Mouse (Mus musculus) layer of hippocampus, adult 6 months (tissue): ENCODE results near the gene Klrg1. TPM values are rescaled to one million over a fixed set of nuclear protein-coding genes. Genes with fewer than 3 reads are reported as not detected.

ENCODE experiments used
- long read RNA-seq, 2 experiments: library from polyadenylated mRNA; unstranded; transcript quantifications; one replicate each; pipeline ENCODE4 v2.0.0; 2019 to 2020
- polyA plus RNA-seq: library from polyadenylated mRNA; unstranded; fragments of <200 nt; fragmentation: Nextera tagmentation; gene quantifications from 2 replicates; pipeline ENCODE4 v1.2.3, GENCODE M21; 2021

The Klrg1 gene
- 0.44 and 0.53 TPM in 2 replicates for polyA plus RNA-seq
- long read RNA-seq, experiment 1: 0 reads
- long read RNA-seq, experiment 2: 0 reads

GRCm38 (mm10) chr6:122282782-122283181 is at the start of gene Klrg1:
TSS of gene Klrg1 (minus strand) at chr6:122282882.

DNA sequence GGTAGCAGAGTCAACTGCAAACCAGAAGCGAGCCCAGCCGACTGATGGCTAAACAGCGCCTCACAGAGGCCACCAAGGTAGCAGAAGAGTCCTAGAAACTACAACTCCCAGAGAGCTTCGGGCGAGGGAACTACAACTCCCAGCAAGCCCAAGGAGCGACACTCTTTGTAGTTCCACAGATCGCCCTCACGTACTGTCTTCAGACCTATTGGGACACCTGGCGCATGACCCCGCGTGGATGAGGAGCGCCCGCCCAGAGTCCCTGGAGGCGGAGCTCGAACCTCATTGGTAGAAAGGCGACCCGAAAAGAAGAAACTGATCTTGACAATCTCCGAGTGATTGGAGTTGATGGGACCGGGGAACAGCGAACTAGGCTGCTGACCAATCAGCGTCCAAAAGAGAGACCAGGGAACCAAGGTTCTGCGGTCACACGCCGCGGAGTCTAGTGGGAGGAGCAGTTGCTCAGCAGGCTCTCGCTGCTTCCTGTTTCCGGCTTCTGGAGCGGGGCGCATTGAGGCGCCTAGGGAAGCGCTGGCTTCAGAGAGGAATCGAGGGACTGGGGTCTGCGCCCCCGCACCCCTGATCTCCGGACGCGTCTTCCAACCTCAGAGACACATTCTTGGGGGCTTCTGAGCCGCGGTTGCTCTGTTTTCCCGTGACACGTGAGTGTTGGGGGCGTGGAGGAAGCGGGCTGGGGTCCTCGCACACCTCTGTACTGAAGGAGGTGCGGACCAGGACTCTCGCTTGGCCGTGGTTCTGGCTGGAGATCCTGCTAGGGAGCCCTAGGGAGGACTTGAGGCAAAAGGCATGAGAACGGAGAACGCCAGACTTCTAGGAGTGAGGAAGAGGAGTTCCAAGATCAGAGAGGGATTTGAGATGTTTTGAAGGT is 26.1 kb upstream of the Klrg1 start, which contains the start of gene M6pr:
TSS of gene M6pr (plus strand) at position 216 of the 889 bp plus-strand sequence.

Other genes starting within 250 kb of the Klrg1 start
- 114 and 122 TPM in 2 replicates for gene M6pr, start 25.8 kb upstream of the Klrg1 start, polyA plus RNA-seq
- gene Phc1, start 57.7 kb upstream of the Klrg1 start, polyA plus RNA-seq: 7.7 and 9.4 TPM in 2 replicates
- gene Rimklb, start 215.9 kb upstream of the Klrg1 start, polyA plus RNA-seq: 13.1 and 18.0 TPM in 2 replicates
- gene Mfap5, start 223.0 kb upstream of the Klrg1 start, polyA plus RNA-seq: 0.40 and 1.1 TPM in 2 replicates